Mouse (Mus musculus) olfactory bulb, adult 2 months (tissue): Measurements from ENCODE around the gene Phc2.

Experiments used
- CTCF ChIP-seq: fragments of 200-500 bp; IDR thresholded peaks from 2 replicates; pipeline ENCODE4 v1.5.1; 2012; ENCODE audit warnings: low read depth, mild to moderate bottlenecking, low read length, moderate library complexity; ENCODE audit not compliant: insufficient read depth
- POLR2A ChIP-seq: fragments of 200-500 bp; IDR thresholded peaks from 2 replicates; pipeline ENCODE4 v1.6.1; 2012; ENCODE audit warnings: mild to moderate bottlenecking, low read depth, low read length, moderate library complexity; ENCODE audit not compliant: insufficient read depth

DNA sequence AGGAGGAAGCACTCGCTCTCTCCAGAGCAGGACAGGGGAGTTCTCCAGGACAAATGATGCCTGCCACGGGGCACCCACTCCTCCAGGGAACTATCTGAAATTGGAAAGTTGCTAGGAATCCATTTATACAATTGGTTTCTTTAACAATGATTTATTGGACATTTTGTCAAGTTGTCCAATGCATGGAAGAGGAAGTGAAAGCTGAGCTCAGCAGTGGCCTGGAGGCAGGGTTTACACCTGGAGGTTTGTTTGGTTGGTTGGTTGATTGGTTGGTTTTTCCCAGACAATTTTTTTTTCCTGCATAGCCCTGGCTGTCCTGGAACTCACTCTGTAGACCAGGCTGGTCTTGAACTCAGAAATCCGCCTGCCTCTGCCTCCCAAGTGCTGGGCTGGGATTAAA is 9.5 kb downstream of the Phc2 start:
- TF ChIP-seq CTCF = no peak
- no peak for TF ChIP-seq POLR2A
